Mouse (Mus musculus) stomach, postnatal 0 days (tissue): ENCODE results near the gene Tbc1d14.
A peak's percentile ranks its signal among the peaks of the same experiment; 100 is the strongest.

ENCODE experiments used
- CTCF ChIP-seq: IDR thresholded peaks from 2 replicates; pipeline ENCODE4 v1.5.1; 2016; ENCODE audit warnings: antibody characterized with exemption, low read depth, mild to moderate bottlenecking, moderate library complexity
- EP300 ChIP-seq: optimal IDR thresholded peaks from 2 replicates; pipeline ENCODE3; 2016; ENCODE audit warnings: antibody characterized with exemption

DNA sequence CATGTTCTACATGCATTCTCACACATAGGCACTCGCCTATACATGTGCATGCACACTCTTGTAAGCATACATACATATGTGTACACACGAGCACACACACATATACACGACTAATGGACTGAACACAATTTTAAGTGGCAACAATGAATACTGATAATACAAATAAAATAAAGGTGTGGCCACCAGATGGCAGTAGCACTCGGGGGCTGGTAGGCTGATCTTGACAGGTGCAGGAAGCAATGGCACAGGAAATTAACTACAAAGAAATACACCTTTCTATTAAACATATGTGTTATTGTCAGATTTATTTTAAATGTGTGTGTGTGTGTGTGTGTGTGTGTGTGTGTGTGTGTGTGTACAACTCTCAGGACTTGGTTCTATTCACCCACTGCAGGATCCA lies 134.2 kb downstream of the Tbc1d14 start:
- peak; percentile 85 for TF ChIP-seq CTCF
- no peak for TF ChIP-seq EP300
